Mouse (Mus musculus): ENCODE results near the gene Pter. TPM values are rescaled to one million over a fixed set of nuclear protein-coding genes. Genes with fewer than 3 reads are reported as not detected.

Pter gene
- total RNA-seq (2023): 0.42 to 0.81 TPM in 2 of 4 replicates, not detected in the others

GRCm38 (mm10) chr2:12923804-12924591, at the start of gene Pter:
Gene Pter (plus strand): TSS chr2:12924041.

GRCm38 (mm10) chr2:13011472-13011871, 87.6 kb downstream of the Pter start, which contains the start of gene C1ql3:
Gene C1ql3 (minus strand): TSS chr2:13011806.

Other genes starting within 250 kb of the Pter start
- not detected in 4 replicates for gene C1ql3, start 87.8 kb downstream of the Pter start, total RNA-seq (2023)

Measured in B cell, adult 62 days (primary cell).